Mouse (Mus musculus): ENCODE data around the gene Hspb1.

DNA sequence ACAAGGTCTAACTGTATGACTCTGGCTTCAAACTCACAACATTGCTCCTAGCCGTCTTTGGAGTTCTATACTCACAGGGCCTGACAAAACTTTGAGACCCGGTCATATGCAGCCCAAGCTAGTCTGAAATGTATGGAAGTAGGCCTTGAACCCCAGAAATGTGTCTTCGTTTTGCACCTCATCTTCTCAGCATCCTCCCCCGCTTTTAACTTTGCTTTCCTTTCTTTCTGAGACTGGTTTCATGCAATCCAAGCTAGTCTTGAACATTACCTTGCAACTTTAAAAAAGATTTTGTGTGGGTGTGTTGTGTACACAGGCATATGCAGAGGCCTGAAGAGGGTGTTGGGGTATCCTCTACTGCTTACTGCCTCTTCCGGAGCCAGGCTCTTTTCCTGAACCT is 16.5 kb downstream of the Hspb1 start:
- TF ChIP-seq GATA1 (IDR thresholded peaks at IDR 0.05; ENCODE audit: low read length) (no peak), TAL1 (IDR thresholded peaks at IDR 0.05; ENCODE audit: low read length) (no peak)
